Mouse (Mus musculus) CH12.LX (cell line): ENCODE measurements around the gene Cacybp. TPM values are rescaled to one million over a fixed set of nuclear protein-coding genes. Genes with fewer than 3 reads are reported as not detected.
A peak's percentile ranks its signal among the peaks of the same experiment; 100 is the strongest.

Source experiments
- DNase-seq: peaks from one replicate; pipeline ENCODE4 v3.0.0-alpha.2; 2013; ENCODE audit errors: extremely low read depth
- H3K27ac ChIP-seq: 2 replicates; pipeline ENCODE4 v1.5.1; 2012; ENCODE audit warnings: low read depth, mild to moderate bottlenecking, control low read depth, moderate library complexity; ENCODE audit not compliant: insufficient read depth
- H3K27me3 ChIP-seq: replicated peaks from 2 replicates; pipeline ENCODE3; 2012; ENCODE audit warnings: inconsistent platforms
- H3K36me3 ChIP-seq, 2 experiments: replicated peaks in 1 of 2; 2 replicates each; pipeline versions ENCODE3 to v1.6.1; 2012; ENCODE audit warnings: inconsistent platforms in 1 of 2, low read length in 1 of 2, mild to moderate bottlenecking in 1 of 2, mixed read lengths in 1 of 2, moderate library complexity in 1 of 2; ENCODE audit not compliant: control insufficient read depth in 1 of 2, insufficient read depth in 1 of 2
- H3K4me1 ChIP-seq, 2 experiments: 2 replicates each; pipeline ENCODE4 v1.6.1; 2012; ENCODE audit warnings: inconsistent platforms in 1 of 2, moderate library complexity in 1 of 2; ENCODE audit not compliant: insufficient read depth in 2 of 2, control insufficient read depth in 1 of 2
- H3K4me2 ChIP-seq: 2 replicates; pipeline ENCODE4 v1.6.1; 2012; ENCODE audit warnings: low read depth, mild to moderate bottlenecking, control low read depth; ENCODE audit not compliant: poor library complexity, insufficient read depth, severe bottlenecking
- H3K4me3 ChIP-seq, 3 experiments: fragments of 150-350 bp in 1 of 3; sonication (generic) in 1 of 3; replicated peaks in 1 of 3; 2 replicates each; pipeline versions ENCODE3 to v1.5.1; 2011 to 2012; ENCODE audit warnings: low read depth in 2 of 3, low read length in 2 of 3, mild to moderate bottlenecking in 2 of 3, moderate library complexity in 2 of 3, control low read depth in 1 of 3, improper control_type of control experiment in 1 of 3, inconsistent platforms in 1 of 3, mixed read lengths in 1 of 3; ENCODE audit not compliant: poor library complexity in 1 of 3
- H3K79me2 ChIP-seq: replicated peaks from 2 replicates; pipeline ENCODE4 v1.6.1; 2012; ENCODE audit warnings: mild to moderate bottlenecking, moderate library complexity; ENCODE audit not compliant: control insufficient read depth, poor library complexity, insufficient read depth, severe bottlenecking; ENCODE audit errors: extremely low read depth
- H3K9ac ChIP-seq: 2 replicates; pipeline ENCODE4 v1.6.1; 2012; ENCODE audit warnings: low read depth, mild to moderate bottlenecking, control low read depth, moderate library complexity; ENCODE audit not compliant: insufficient read depth
- H3K9me3 ChIP-seq: replicated peaks from 2 replicates; pipeline ENCODE3; 2012; ENCODE audit warnings: low read length, inconsistent platforms, mixed read lengths
- CHD1 ChIP-seq: IDR thresholded peaks from 2 replicates; pipeline ENCODE4 v1.6.1; 2012; ENCODE audit warnings: low read depth, low read length, improper control_type of control experiment, inconsistent platforms
- CHD2 ChIP-seq: IDR thresholded peaks from 2 replicates; pipeline ENCODE4 v1.6.1; 2011; ENCODE audit warnings: low read length, improper control_type of control experiment
- E2F4 ChIP-seq: IDR thresholded peaks from 2 replicates; pipeline ENCODE4 v1.6.1; 2011; ENCODE audit warnings: low read depth, low read length, improper control_type of control experiment; ENCODE audit not compliant: insufficient replicate concordance
- ELF1 ChIP-seq: IDR thresholded peaks from 2 replicates; pipeline ENCODE4 v1.6.1; 2014; ENCODE audit warnings: low read depth, mild to moderate bottlenecking, inconsistent platforms, low read length, improper control_type of control experiment
- EP300 ChIP-seq: IDR thresholded peaks from 2 replicates; pipeline ENCODE4 v1.6.1; 2011; ENCODE audit warnings: low read length, improper control_type of control experiment
- ETS1 ChIP-seq: conservative IDR thresholded peaks from 2 replicates; pipeline ENCODE4 v1.6.1; 2012; ENCODE audit warnings: low read depth, mild to moderate bottlenecking, inconsistent platforms, low read length, improper control_type of control experiment, moderate library complexity
- HCFC1 ChIP-seq: IDR thresholded peaks from 2 replicates; pipeline ENCODE4 v1.6.1; 2012; ENCODE audit warnings: low read depth, mild to moderate bottlenecking, inconsistent platforms, low read length, improper control_type of control experiment
- IRF4 ChIP-seq: IDR thresholded peaks from 2 replicates; pipeline ENCODE4 v1.6.1; 2014; ENCODE audit warnings: low read depth, mild to moderate bottlenecking, inconsistent platforms, low read length, improper control_type of control experiment
- JUND ChIP-seq: conservative IDR thresholded peaks from 2 replicates; pipeline ENCODE4 v1.6.1; 2011; ENCODE audit warnings: low read depth, low read length, improper control_type of control experiment
- KAT2A ChIP-seq: IDR thresholded peaks from 2 replicates; pipeline ENCODE4 v1.6.1; 2012; ENCODE audit warnings: low read length, improper control_type of control experiment, inconsistent platforms; ENCODE audit not compliant: insufficient replicate concordance
- MAX ChIP-seq: IDR thresholded peaks from 2 replicates; pipeline ENCODE4 v1.6.1; 2011; ENCODE audit warnings: low read length, improper control_type of control experiment
- MXI1 ChIP-seq: IDR thresholded peaks from 2 replicates; pipeline ENCODE4 v1.6.1; 2011; ENCODE audit warnings: mild to moderate bottlenecking, low read depth, low read length, improper control_type of control experiment
- MYC ChIP-seq: IDR thresholded peaks from 2 replicates; pipeline ENCODE4 v1.6.1; 2011; ENCODE audit warnings: low read depth, mild to moderate bottlenecking, improper control_type of control experiment, low read length
- NELFE ChIP-seq: IDR thresholded peaks from 2 replicates; pipeline ENCODE4 v1.6.1; 2011; ENCODE audit warnings: low read depth, low read length, improper control_type of control experiment
- POLR2A ChIP-seq: IDR thresholded peaks from 2 replicates; pipeline ENCODE4 v1.6.1; 2011; ENCODE audit warnings: low read depth, mild to moderate bottlenecking, improper control_type of control experiment, low read length
- RCOR1 ChIP-seq: conservative IDR thresholded peaks from 2 replicates; pipeline ENCODE4 v1.6.1; 2012; ENCODE audit warnings: low read depth, mild to moderate bottlenecking, inconsistent platforms, low read length, improper control_type of control experiment
- SIN3A ChIP-seq: IDR thresholded peaks from 2 replicates; pipeline ENCODE4 v1.6.1; 2012; ENCODE audit warnings: low read length, improper control_type of control experiment, inconsistent platforms
- SMC3 ChIP-seq: IDR thresholded peaks from 2 replicates; pipeline ENCODE4 v1.6.1; 2011; ENCODE audit warnings: low read depth, low read length, improper control_type of control experiment
- TBP ChIP-seq: conservative IDR thresholded peaks from 2 replicates; pipeline ENCODE4 v1.6.1; 2011; ENCODE audit warnings: low read depth, low read length, improper control_type of control experiment
- TCF12 ChIP-seq: IDR thresholded peaks from 2 replicates; pipeline ENCODE4 v1.6.1; 2014; ENCODE audit warnings: low read depth, mild to moderate bottlenecking, inconsistent platforms, low read length, improper control_type of control experiment
- UBTF ChIP-seq: IDR thresholded peaks from 2 replicates; pipeline ENCODE4 v1.6.1; 2012; ENCODE audit warnings: low read depth, mild to moderate bottlenecking, inconsistent platforms, low read length, improper control_type of control experiment, moderate library complexity
- ZMIZ1 ChIP-seq: IDR thresholded peaks from 2 replicates; pipeline ENCODE4 v1.6.1; 2012; ENCODE audit warnings: low read depth, mild to moderate bottlenecking, inconsistent platforms, low read length, improper control_type of control experiment
- ZNF384 ChIP-seq: IDR thresholded peaks from 2 replicates; pipeline ENCODE4 v1.6.1; 2012; ENCODE audit warnings: low read depth, low read length, improper control_type of control experiment, inconsistent platforms
- dilution Hi-C: fragments of 300-500 bp; cut with MboI; formaldehyde crosslinking; loops from 2 replicates; pipeline ENCODE4 v1.14.3; 2020; ENCODE audit warnings: low sequenced_read_pairs; ENCODE audit not compliant: extremely low pct_unique_long_range_greater_than_20kb, extremely low pct_ligation_motif_present
- in situ Hi-C: fragments of 300-500 bp; cut with MboI; formaldehyde crosslinking; loops from 3 replicates; pipeline ENCODE4 v1.14.3; 2019; ENCODE audit warnings: low sequenced_read_pairs, low pct_ligation_motif_present, low pct_unique_long_range_greater_than_20kb, mixed read lengths
- polyA plus RNA-seq: library from polyadenylated mRNA; unstranded; fragments of >175 nt; gene quantifications from 2 replicates; pipeline ENCODE4 v1.2.1, GENCODE M21; 2012; ENCODE audit warnings: low read depth; ENCODE audit not compliant: insufficient read length
- total RNA-seq, 2 experiments: library from RNA; depleted of rRNA; stranded (reverse); fragments of 300-350 nt in 1 of 2; fragments of >200 nt in 1 of 2; gene quantifications; 2 replicates each; pipeline ENCODE4 v1.2.3; 2012 to 2014

Gene Cacybp
- total and polyA plus RNA-seq, 3 experiments: 130 to 390 (median 357) TPM

- TF ChIP-seq CHD1: no peak; the same call in 1 of the 2 replicates
- peak; percentile 48; the same call in 1 of the 2 replicates for TF ChIP-seq TCF12
- no peak for TF ChIP-seq JUND
- no peak for TF ChIP-seq MYC
- TF ChIP-seq HCFC1: no peak
- no peak for TF ChIP-seq ZMIZ1
Observed at GRCm38 (mm10) chr1:160246844-160247243, 34.2 kb upstream of the Cacybp start (continued).

- Histone ChIP-seq H3K4me2 (peak overlapping the region; percentile 92), H3K4me1 (peaks cover 2 to 67% of the 10 kb centered on the region in 2 experiments; a peak in 3 of 4 replicates), H3K79me2 (peaks cover 30% of the 10 kb centered on the region), H3K9me3 (no peaks in the 10 kb centered on the region), H3K27ac (peak overlapping the region; percentile 71), H3K9ac (peak overlapping the region; percentile 45), H3K27me3 (no peaks in the 10 kb centered on the region), H3K36me3 (peaks cover 4 to 14% of the 10 kb centered on the region in 2 experiments), H3K4me3 (peak overlapping the region; percentile 8 to 41 (median 38))
- in situ Hi-C loops (loop anchor here (10.0 kb wide), 1 partner anchor 129 kb away; no protein-coding TSS in a partner anchor), dilution Hi-C loops (no loop called here)
- TF ChIP-seq MYC: peak; percentile 74; the same call in 1 of the 2 replicates
- TF ChIP-seq CHD2: 0 out of 2 replicates have a peak, but pooled peaks have one; percentile 44
- TF ChIP-seq NELFE: 0 out of 2 replicates have a peak, but pooled peaks have one; percentile 34
- peak; percentile 58 for TF ChIP-seq JUND
- TF ChIP-seq ZNF384: no peak; the same call in 1 of the 2 replicates
- TF ChIP-seq KAT2A: no peak
- no peak for TF ChIP-seq POLR2A
- peak; percentile 50; the same call in 1 of the 2 replicates for TF ChIP-seq TBP
- peak; percentile 89 for TF ChIP-seq EP300
- TF ChIP-seq SMC3: no peak
- TF ChIP-seq TCF12: peak; percentile 48; the same call in 1 of the 2 replicates
- TF ChIP-seq RCOR1: 0 out of 2 replicates have a peak, but pooled peaks have one; percentile 24
- TF ChIP-seq ETS1: peak; percentile 52; the same call in 1 of the 2 replicates
- TF ChIP-seq SIN3A: peak; percentile 94
- TF ChIP-seq MAX: 0 out of 2 replicates have a peak, but pooled peaks have one; percentile 13
- peak; percentile 31; the same call in 1 of the 2 replicates for TF ChIP-seq HCFC1
- no peak for TF ChIP-seq UBTF
- TF ChIP-seq MXI1: peak; percentile 14
- TF ChIP-seq E2F4: no peak
- peak; percentile 82 for TF ChIP-seq IRF4
- peak; percentile 86 for TF ChIP-seq ELF1
- DNase-seq: peak; percentile 84
Observed at GRCm38 (mm10) chr1:160245954-160246353, 33.3 kb upstream of the Cacybp start.
